Mouse (Mus musculus) stomach, postnatal 0 days (tissue): ENCODE results near the gene Tcte3.

ENCODE experiments used
- CTCF ChIP-seq: IDR thresholded peaks from 2 replicates; pipeline ENCODE4 v1.5.1; 2016; ENCODE audit warnings: antibody characterized with exemption, low read depth, mild to moderate bottlenecking, moderate library complexity
- EP300 ChIP-seq: optimal IDR thresholded peaks from 2 replicates; pipeline ENCODE3; 2016; ENCODE audit warnings: antibody characterized with exemption

GRCm38 (mm10) chr17:15084226-15084848, 43.0 kb upstream of the Tcte3 start:
- TF ChIP-seq CTCF (no peak), EP300 (no peak)
